Mouse (Mus musculus): ENCODE results near the gene Ecsit. TPM values are rescaled to one million over a fixed set of nuclear protein-coding genes. Genes with fewer than 3 reads are reported as not detected.

The Ecsit gene
- polyA plus RNA-seq (2012; rRNA removed): 47.4 and 52.9 TPM in 2 replicates

DNA sequence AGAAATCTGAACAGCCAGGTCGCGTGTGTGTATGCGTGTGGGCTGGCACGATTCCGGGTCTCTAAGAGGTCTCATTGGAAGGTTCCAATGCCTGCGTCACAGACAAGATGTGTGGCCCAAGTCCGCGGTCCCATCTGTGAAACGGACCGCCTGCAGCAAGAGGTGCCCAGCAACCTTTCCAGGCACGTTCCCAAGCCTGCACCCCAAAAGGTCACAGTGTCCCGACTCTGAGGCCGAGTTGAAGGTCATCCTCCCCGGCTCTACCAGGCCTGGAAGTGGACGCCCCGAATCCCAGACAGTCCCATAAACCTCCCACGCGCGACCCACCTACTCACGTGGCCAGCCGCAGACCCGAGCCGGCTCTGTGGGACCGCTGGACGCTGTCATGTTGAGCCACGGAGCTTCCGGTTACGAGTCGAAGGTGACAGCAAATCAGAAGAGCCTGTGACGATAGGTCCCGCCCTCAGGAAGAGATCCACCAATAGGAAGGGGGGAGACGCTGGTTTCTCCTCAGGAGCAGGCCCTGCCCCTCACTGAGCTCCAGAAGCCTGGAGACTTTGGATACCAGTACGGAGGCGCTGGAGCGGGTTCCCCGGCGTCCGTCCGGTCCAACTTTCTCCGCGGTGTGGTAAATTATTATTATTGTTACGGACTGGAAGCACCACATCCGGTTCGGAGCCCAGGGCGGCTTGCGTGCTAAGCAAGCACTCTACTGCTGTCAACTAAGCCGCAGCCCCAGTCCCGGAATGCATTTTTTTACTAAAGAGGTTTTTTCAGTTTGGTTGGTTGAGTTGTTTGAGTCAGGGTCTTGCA is at the start of gene Ecsit:
Gene Ecsit (minus strand): TSS at position 417 of the 813 bp plus-strand sequence.

DNA sequence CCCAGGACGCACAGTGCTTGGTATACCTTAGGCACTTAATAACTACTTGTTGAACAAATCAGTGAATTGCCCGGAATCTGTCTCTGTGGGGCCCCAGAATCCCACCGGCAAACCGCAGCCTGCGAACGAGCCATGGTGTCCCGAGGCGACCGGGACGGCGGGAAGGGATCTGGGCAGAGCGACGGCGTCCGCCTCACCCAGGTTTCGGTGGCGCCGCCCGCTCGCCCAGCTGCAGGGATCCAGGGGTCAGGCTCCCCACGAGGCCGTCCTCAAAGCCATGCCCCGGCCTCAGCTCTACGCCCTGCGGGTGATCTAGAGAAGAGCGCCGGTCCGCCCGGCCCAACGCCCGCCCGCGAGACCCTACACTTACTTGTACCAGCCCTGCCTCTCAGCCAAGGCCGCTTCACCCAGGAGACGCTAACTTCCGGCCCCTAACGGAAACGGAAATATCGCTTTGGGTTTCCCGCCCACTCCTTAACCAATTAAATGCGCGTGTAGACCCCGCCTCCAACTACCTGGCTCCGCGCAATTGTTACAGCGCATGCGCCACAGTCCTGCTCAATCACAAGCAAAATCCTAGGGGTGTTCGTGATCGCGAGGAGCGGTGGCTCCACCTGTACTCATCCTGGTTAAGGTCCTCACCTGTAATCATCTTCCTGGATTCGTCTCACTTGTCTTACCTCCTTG is 31.6 kb upstream of the Ecsit start, which contains the start of gene Elof1:
Gene Elof1 (minus strand): TSS at position 433 of the 687 bp plus-strand sequence.

GRCm38 (mm10) chr9:22098993-22099696 is 13.9 kb upstream of the Ecsit start, which contains the start of gene Cnn1:
Gene Cnn1, plus strand, starts transcription at chr9:22099216.

DNA sequence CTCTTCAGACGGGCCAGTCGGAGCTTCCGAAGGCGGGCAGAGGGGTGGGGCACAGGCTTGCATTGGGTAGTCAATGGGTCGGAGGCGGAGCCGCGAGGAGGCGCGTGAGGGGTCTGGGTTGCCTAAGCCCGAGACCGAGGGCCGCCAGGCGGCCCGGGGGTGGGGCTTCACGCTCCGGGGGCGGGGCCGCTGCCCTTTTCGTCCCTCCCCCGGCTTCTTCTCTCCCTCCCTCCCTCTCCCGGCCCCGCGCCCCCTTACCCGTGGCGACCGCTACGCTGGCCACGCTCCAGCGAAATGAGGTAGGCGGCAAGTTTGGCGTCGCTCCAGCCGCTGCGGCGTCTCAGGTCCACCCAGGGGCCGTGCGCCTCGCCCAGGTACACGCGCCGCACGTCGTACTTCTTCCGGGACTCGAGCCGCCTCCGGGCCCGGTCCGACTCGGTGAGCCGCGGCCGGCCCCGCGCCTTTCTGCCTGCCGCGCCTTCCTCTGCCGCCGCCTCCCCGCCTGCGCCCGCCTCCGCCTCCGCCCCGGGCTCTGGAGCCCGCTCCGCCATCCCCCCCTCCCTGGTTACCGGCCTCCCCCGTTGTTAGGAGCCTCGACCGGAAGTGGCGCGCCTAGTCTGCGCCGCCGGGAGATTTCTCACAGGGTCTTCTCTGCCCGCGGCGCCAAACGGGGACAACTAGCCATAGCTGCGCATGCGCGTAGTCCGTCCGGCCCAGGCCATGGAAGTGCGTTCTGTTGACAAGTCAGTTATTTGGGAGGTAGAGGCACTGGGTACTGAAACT is 14.3 kb downstream of the Ecsit start, which contains the start of the genes Gm49318 and Zfp653:
Gene Gm49318 (minus strand): TSS at position 469 of the 783 bp plus-strand sequence.
Gene Zfp653 (minus strand): TSS at position 586 of the 783 bp plus-strand sequence.

GRCm38 (mm10) chr9:22051958-22052254 is 33.3 kb downstream of the Ecsit start, which contains the start of gene Elavl3:
Gene Elavl3, minus strand, starts transcription at chr9:22052023.

Other genes starting within 250 kb of the Ecsit start
- gene Angptl8, start 249.9 kb downstream of the Ecsit start, polyA plus RNA-seq (2012; rRNA removed): not detected in 2 replicates
- 46.2 and 49.9 TPM in 2 replicates for gene Dock6, start 232.8 kb downstream of the Ecsit start, polyA plus RNA-seq (2012; rRNA removed)
- gene Rab3d, start 167.2 kb downstream of the Ecsit start, polyA plus RNA-seq (2012; rRNA removed): 32.4 and 36.8 TPM in 2 replicates
- gene Ccdc159, start 158.0 kb downstream of the Ecsit start, polyA plus RNA-seq (2012; rRNA removed): 21.0 and 21.3 TPM in 2 replicates
- 44.9 and 51.9 TPM in 2 replicates for gene Tmem205, start 157.9 kb downstream of the Ecsit start, polyA plus RNA-seq (2012; rRNA removed)
- gene Plppr2, start 148.4 kb downstream of the Ecsit start, polyA plus RNA-seq (2012; rRNA removed): 170 and 195 TPM in 2 replicates
- 7.5 and 7.9 TPM in 2 replicates for gene Swsap1, start 129.7 kb downstream of the Ecsit start, polyA plus RNA-seq (2012; rRNA removed)
- gene Epor, start 121.9 kb downstream of the Ecsit start, polyA plus RNA-seq (2012; rRNA removed): 1.0 and 1.5 TPM in 2 replicates
- 2.0 and 2.2 TPM in 2 replicates for gene Rgl3, start 96.0 kb downstream of the Ecsit start, polyA plus RNA-seq (2012; rRNA removed)
- 6.9 and 8.4 TPM in 2 replicates for gene Ccdc151, start 82.8 kb downstream of the Ecsit start, polyA plus RNA-seq (2012; rRNA removed)
- gene Prkcsh, start 82.6 kb downstream of the Ecsit start, polyA plus RNA-seq (2012; rRNA removed): 90.4 and 102 TPM in 2 replicates
- 203 and 239 TPM in 2 replicates for gene Elavl3, start 33.4 kb downstream of the Ecsit start, polyA plus RNA-seq (2012; rRNA removed)
- not detected in 2 replicates for gene Gm49318, start 14.2 kb downstream of the Ecsit start, polyA plus RNA-seq (2012; rRNA removed)
- 45.9 and 47.9 TPM in 2 replicates for gene Zfp653, start 14.1 kb downstream of the Ecsit start, polyA plus RNA-seq (2012; rRNA removed)
- 0.54 and 0.94 TPM in 2 replicates for gene Cnn1, start 13.8 kb upstream of the Ecsit start, polyA plus RNA-seq (2012; rRNA removed)
- 125 and 146 TPM in 2 replicates for gene Elof1, start 31.7 kb upstream of the Ecsit start, polyA plus RNA-seq (2012; rRNA removed)
- 1.1 and 29.2 TPM in 2 replicates for gene Acp5, start 50.3 kb upstream of the Ecsit start, polyA plus RNA-seq (2012; rRNA removed)
- 82.0 and 87.2 TPM in 2 replicates for gene Pigyl, start 71.4 kb upstream of the Ecsit start, polyA plus RNA-seq (2012; rRNA removed)
- 0.28 and 0.33 TPM in 2 replicates for gene Zfp872, start 102.7 kb upstream of the Ecsit start, polyA plus RNA-seq (2012; rRNA removed)
- gene Zfp809, start 140.3 kb upstream of the Ecsit start, polyA plus RNA-seq (2012; rRNA removed): 8.3 and 8.7 TPM in 2 replicates
- 4.1 and 4.2 TPM in 2 replicates for gene Zfp599, start 174.5 kb upstream of the Ecsit start, polyA plus RNA-seq (2012; rRNA removed)
- gene Zfp810, start 222.2 kb upstream of the Ecsit start, polyA plus RNA-seq (2012; rRNA removed): 33.8 and 34.3 TPM in 2 replicates